Mouse (Mus musculus) cerebellum, adult 2 months (tissue): ENCODE data around the gene Cdadc1.

ENCODE experiments used
- CTCF ChIP-seq: fragments of 200-500 bp; IDR thresholded peaks from 2 replicates; pipeline ENCODE4 v1.5.1; 2011; ENCODE audit warnings: low read depth, mild to moderate bottlenecking, control low read depth, low read length, moderate library complexity, borderline replicate concordance; ENCODE audit not compliant: insufficient read depth
- POLR2A ChIP-seq: fragments of 200-500 bp; IDR thresholded peaks from 2 replicates; pipeline ENCODE4 v1.6.1; 2011; ENCODE audit warnings: low read length, control low read depth, borderline replicate concordance; ENCODE audit not compliant: insufficient read depth

DNA sequence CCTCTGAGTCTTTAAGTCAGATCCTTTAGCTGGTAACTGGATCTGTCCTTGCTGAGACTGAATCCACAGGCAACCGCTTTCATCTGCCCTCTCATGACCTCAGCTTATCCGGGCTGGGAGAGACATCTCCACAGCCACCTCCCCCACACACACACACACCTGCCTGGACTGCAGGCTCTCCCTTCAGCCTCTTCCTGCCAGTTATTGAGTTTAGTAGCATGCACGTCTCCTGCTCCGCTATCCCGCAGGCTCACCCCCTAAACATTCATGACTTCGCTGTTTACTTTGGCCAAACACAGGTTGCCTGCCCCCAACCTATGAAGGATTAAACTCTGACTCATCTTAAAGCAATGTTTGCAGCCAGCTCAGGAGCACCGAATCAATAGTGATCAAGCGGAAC lies 45.8 kb downstream of the Cdadc1 start:
- TF ChIP-seq POLR2A (no peak), CTCF (no peak)
